Mouse (Mus musculus): ENCODE results near the gene Catsperd. TPM values are rescaled to one million over a fixed set of nuclear protein-coding genes. Genes with fewer than 3 reads are reported as not detected.

Catsperd gene
- total RNA-seq, 2 experiments from 2014 or later, result 1.1 to 1.3 TPM

GRCm38 (mm10) chr17:56663659-56664058 is 35.7 kb downstream of the Catsperd start:
- DNase-seq (ENCODE audit: low spot score in 2 of 2), result no peak

GRCm38 (mm10) chr17:56664333-56664732 is 36.4 kb downstream of the Catsperd start:
- no peak for DNase-seq (ENCODE audit: low spot score in 2 of 2)

- no peak for DNase-seq (ENCODE audit: low spot score in 2 of 2)
These were observed 38.4 kb downstream of the Catsperd start for GRCm38 (mm10) chr17:56666384-56666783.

GRCm38 (mm10) chr17:56667591-56667990 is 39.6 kb downstream of the Catsperd start:
- DNase-seq (ENCODE audit: low spot score in 2 of 2), result no peak

- DNase-seq (ENCODE audit: low spot score in 2 of 2), result peak; percentile 64 to 84
These were observed 40.6 kb downstream of the Catsperd start for GRCm38 (mm10) chr17:56668384-56669144.

GRCm38 (mm10) chr17:56669766-56670165 is 41.8 kb downstream of the Catsperd start:
- no peak for DNase-seq (ENCODE audit: low spot score in 2 of 2)

- peak; percentile 99 for DNase-seq (ENCODE audit: low spot score in 2 of 2)
These were observed 45.2 kb downstream of the Catsperd start, which contains the start of gene Ranbp3 for GRCm38 (mm10) chr17:56672941-56673646. TSS of gene Ranbp3 (plus strand) at chr17:56673294.

- DNase-seq (ENCODE audit: low spot score in 2 of 2), result no peak
These were observed 45.9 kb downstream of the Catsperd start for GRCm38 (mm10) chr17:56673647-56674416.

- no peak for DNase-seq (ENCODE audit: low spot score in 2 of 2)
These were observed 53.8 kb downstream of the Catsperd start for GRCm38 (mm10) chr17:56681791-56682190.

- no peak for DNase-seq (ENCODE audit: low spot score in 2 of 2)
These were observed 54.9 kb downstream of the Catsperd start for GRCm38 (mm10) chr17:56682880-56683279.

GRCm38 (mm10) chr17:56683546-56684140 is 55.7 kb downstream of the Catsperd start:
- DNase-seq (ENCODE audit: low spot score in 2 of 2), result no peak

- no peak for DNase-seq (ENCODE audit: low spot score in 2 of 2)
These were observed 56.7 kb downstream of the Catsperd start for GRCm38 (mm10) chr17:56684649-56685048.

- no peak for DNase-seq (ENCODE audit: low spot score in 2 of 2)
These were observed 58.9 kb downstream of the Catsperd start for GRCm38 (mm10) chr17:56686801-56687200.

- no peak for DNase-seq (ENCODE audit: low spot score in 2 of 2)
These were observed 60.1 kb downstream of the Catsperd start for GRCm38 (mm10) chr17:56688045-56688444.

GRCm38 (mm10) chr17:56688689-56689088 is 60.7 kb downstream of the Catsperd start:
- no peak for DNase-seq (ENCODE audit: low spot score in 2 of 2)

- no peak for DNase-seq (ENCODE audit: low spot score in 2 of 2)
These were observed 65.5 kb downstream of the Catsperd start for GRCm38 (mm10) chr17:56693395-56693794.

- peak; percentile 64 to 84 for DNase-seq (ENCODE audit: low spot score in 2 of 2)
These were observed 65.9 kb downstream of the Catsperd start for GRCm38 (mm10) chr17:56693851-56694310.

GRCm38 (mm10) chr17:56700451-56700850 is 72.5 kb downstream of the Catsperd start:
- DNase-seq (ENCODE audit: low spot score in 2 of 2), result no peak

GRCm38 (mm10) chr17:56703038-56703437 is 75.1 kb downstream of the Catsperd start:
- DNase-seq (ENCODE audit: low spot score in 2 of 2), result no peak

- no peak for DNase-seq (ENCODE audit: low spot score in 2 of 2)
These were observed 78.6 kb downstream of the Catsperd start for GRCm38 (mm10) chr17:56706515-56706914.

GRCm38 (mm10) chr17:56708692-56709091 is 80.7 kb downstream of the Catsperd start:
- DNase-seq (ENCODE audit: low spot score in 2 of 2), result no peak

Data from layer of hippocampus, adult 18-20 months (tissue).